Mouse (Mus musculus) MEL (cell line): ENCODE results near the gene Sfr1. TPM values are rescaled to one million over a fixed set of nuclear protein-coding genes. Genes with fewer than 3 reads are reported as not detected.

Source experiments
- DNase-seq: peaks from one replicate; pipeline ENCODE4 v3.0.0; 2011; ENCODE audit warnings: low read depth, low spot score
- H3K27ac ChIP-seq: 2 replicates; pipeline ENCODE4 v1.5.1; 2012; ENCODE audit warnings: low read depth, mild to moderate bottlenecking, control low read depth, low read length, moderate library complexity; ENCODE audit not compliant: control insufficient read depth
- H3K27me3 ChIP-seq, 2 experiments: fragments of 150-350 bp in 1 of 2; sonication (generic) in 1 of 2; 2 replicates each; pipeline ENCODE4 v1.6.1; 2012; ENCODE audit warnings: low read length in 2 of 2, mild to moderate bottlenecking in 2 of 2, improper control_type of control experiment in 1 of 2, moderate library complexity in 1 of 2; ENCODE audit not compliant: insufficient read depth in 2 of 2, control insufficient read depth in 1 of 2
- H3K36me3 ChIP-seq, 2 experiments: 2 replicates each; pipeline ENCODE4 v1.6.1; 2012 to 2014; ENCODE audit warnings: low read length in 2 of 2, improper control_type of control experiment in 1 of 2, inconsistent platforms in 1 of 2, mild to moderate bottlenecking in 1 of 2; ENCODE audit not compliant: insufficient read depth in 2 of 2, control insufficient read depth in 1 of 2
- H3K4me1 ChIP-seq, 2 experiments: fragments of 150-350 bp in 1 of 2; sonication (generic) in 1 of 2; 2 replicates each; pipeline ENCODE4 v1.6.1; 2012; ENCODE audit warnings: low read length in 2 of 2, improper control_type of control experiment in 1 of 2, mild to moderate bottlenecking in 1 of 2; ENCODE audit not compliant: insufficient read depth in 2 of 2, control insufficient read depth in 1 of 2
- H3K4me3 ChIP-seq, 2 experiments: fragments of 150-350 bp in 1 of 2; sonication (generic) in 1 of 2; 2 replicates each; pipeline ENCODE4 v1.5.1; 2012; ENCODE audit warnings: low read depth in 2 of 2, low read length in 2 of 2, mild to moderate bottlenecking in 2 of 2, moderate library complexity in 2 of 2, control low read depth in 1 of 2, improper control_type of control experiment in 1 of 2; ENCODE audit not compliant: control insufficient read depth in 1 of 2, insufficient read depth in 1 of 2
- H3K79me2 ChIP-seq: 2 replicates; pipeline ENCODE4 v1.6.1; 2012; ENCODE audit warnings: mild to moderate bottlenecking, low read length, moderate library complexity; ENCODE audit not compliant: control insufficient read depth, poor library complexity, insufficient read depth
- H3K9ac ChIP-seq: 2 replicates; pipeline ENCODE4 v1.6.1; 2012; ENCODE audit warnings: low read depth, mild to moderate bottlenecking, control low read depth, low read length, moderate library complexity; ENCODE audit not compliant: control insufficient read depth, poor library complexity, severe bottlenecking
- H3K9me3 ChIP-seq: fragments of 150-350 bp; sonication (generic); replicated peaks from 2 replicates; pipeline ENCODE4 v1.6.1; 2012; ENCODE audit warnings: mild to moderate bottlenecking, low read length, improper control_type of control experiment, moderate library complexity; ENCODE audit not compliant: insufficient read depth
- CHD2 ChIP-seq: IDR thresholded peaks from 2 replicates; pipeline ENCODE4 v1.6.1; 2011; ENCODE audit warnings: low read length, improper control_type of control experiment
- EP300 ChIP-seq, 2 experiments: IDR thresholded peaks; 2 replicates each; pipeline ENCODE4 v1.6.1; 2011; ENCODE audit warnings: improper control_type of control experiment in 2 of 2, low read length in 2 of 2, low read depth in 1 of 2, mild to moderate bottlenecking in 1 of 2
- HCFC1 ChIP-seq: IDR thresholded peaks from 2 replicates; pipeline ENCODE4 v1.6.1; 2012; ENCODE audit warnings: low read depth, mild to moderate bottlenecking, inconsistent platforms, low read length, improper control_type of control experiment, moderate library complexity
- JUND ChIP-seq: IDR thresholded peaks from 2 replicates; pipeline ENCODE4 v1.6.1; 2011; ENCODE audit warnings: low read depth, mild to moderate bottlenecking, improper control_type of control experiment, low read length
- KAT2A ChIP-seq: conservative IDR thresholded peaks from 2 replicates; pipeline ENCODE4 v1.6.1; 2012; ENCODE audit warnings: low read depth, low read length, improper control_type of control experiment, inconsistent platforms
- MAFK ChIP-seq: IDR thresholded peaks from 2 replicates; pipeline ENCODE4 v1.6.1; 2011; ENCODE audit warnings: low read depth, mild to moderate bottlenecking, low read length, improper control_type of control experiment, borderline replicate concordance
- MAX ChIP-seq: IDR thresholded peaks from 2 replicates; pipeline ENCODE4 v1.6.1; 2011; ENCODE audit warnings: low read length, improper control_type of control experiment
- MAZ ChIP-seq: IDR thresholded peaks from 2 replicates; pipeline ENCODE4 v1.6.1; 2012; ENCODE audit warnings: low read depth, mild to moderate bottlenecking, inconsistent platforms, low read length, improper control_type of control experiment
- MYB ChIP-seq: IDR thresholded peaks from 2 replicates; pipeline ENCODE4 v1.6.1; 2011; ENCODE audit warnings: mild to moderate bottlenecking, low read depth, low read length, improper control_type of control experiment
- POLR2AphosphoS2 ChIP-seq: IDR thresholded peaks from 2 replicates; pipeline ENCODE4 v1.6.1; 2011; ENCODE audit warnings: low read length, improper control_type of control experiment
- RAD21 ChIP-seq: IDR thresholded peaks from 2 replicates; pipeline ENCODE4 v1.6.1; 2011; ENCODE audit warnings: mild to moderate bottlenecking, low read depth, low read length, improper control_type of control experiment
- RCOR1 ChIP-seq: IDR thresholded peaks from 2 replicates; pipeline ENCODE4 v1.6.1; 2012; ENCODE audit warnings: low read depth, mild to moderate bottlenecking, inconsistent platforms, low read length, improper control_type of control experiment
- SIN3A ChIP-seq: IDR thresholded peaks from 2 replicates; pipeline ENCODE4 v1.6.1; 2012; ENCODE audit warnings: low read length, improper control_type of control experiment, inconsistent platforms
- USF2 ChIP-seq, 2 experiments: IDR thresholded peaks; 2 replicates each; pipeline ENCODE4 v1.6.1; 2011 to 2012; ENCODE audit warnings: improper control_type of control experiment in 2 of 2, low read length in 2 of 2, borderline replicate concordance in 1 of 2, inconsistent platforms in 1 of 2, low read depth in 1 of 2, mild to moderate bottlenecking in 1 of 2; ENCODE audit not compliant: insufficient read depth in 1 of 2
- ZC3H11A ChIP-seq: IDR thresholded peaks from 2 replicates; pipeline ENCODE4 v1.6.1; 2012; ENCODE audit warnings: low read depth, mild to moderate bottlenecking, inconsistent platforms, low read length, improper control_type of control experiment
- ZMIZ1 ChIP-seq: IDR thresholded peaks from 2 replicates; pipeline ENCODE4 v1.6.1; 2012; ENCODE audit warnings: low read depth, mild to moderate bottlenecking, inconsistent platforms, low read length, improper control_type of control experiment, moderate library complexity
- ZNF384 ChIP-seq: IDR thresholded peaks from 2 replicates; pipeline ENCODE4 v1.6.1; 2012; ENCODE audit warnings: low read depth, mild to moderate bottlenecking, inconsistent platforms, low read length, improper control_type of control experiment
- polyA plus RNA-seq, 2 experiments: library from polyadenylated mRNA; stranded (reverse) in 1 of 2; unstranded in 1 of 2; fragments of >175 nt in 1 of 2; fragments of >200 nt in 1 of 2; gene quantifications; 2 replicates each; pipeline versions ENCODE4 v1.2.1 to v1.2.4; 2012; ENCODE audit warnings: low replicate concordance in 2 of 2, low read depth in 1 of 2; ENCODE audit not compliant: insufficient read length in 2 of 2, insufficient read depth in 1 of 2, missing spikeins in 1 of 2
- total RNA-seq: library from RNA; depleted of rRNA; stranded (reverse); fragments of 300-350 nt; gene quantifications from 2 replicates; pipeline ENCODE4 v1.2.3, GENCODE M21; 2012

Gene Sfr1
- total and polyA plus RNA-seq, 3 experiments: 74.0 to 91.0 TPM; not detected in 1

DNA sequence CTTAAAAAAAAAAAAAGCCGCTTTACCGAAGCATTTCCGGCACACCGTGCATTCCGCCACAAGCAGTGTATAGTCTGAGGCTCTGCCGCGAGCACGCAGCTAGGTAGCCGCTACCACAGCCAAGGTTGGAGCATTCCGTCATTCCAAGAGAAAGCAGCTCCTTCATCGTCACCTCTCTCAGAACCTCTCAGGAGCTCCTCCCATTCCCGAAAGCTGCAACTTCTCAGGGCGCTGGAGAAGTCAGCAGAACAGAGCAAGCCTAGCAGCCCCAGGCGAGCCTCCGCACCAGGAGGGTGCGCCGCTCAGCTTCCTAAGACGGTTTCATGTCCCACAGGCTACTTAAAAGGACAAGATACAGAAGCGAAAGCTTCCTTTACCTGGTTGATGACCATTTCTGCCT is 24.1 kb downstream of the Sfr1 start:
- DNase-seq: no peak

GRCm38 (mm10) chr19:47777847-47778246 is 46.4 kb downstream of the Sfr1 start:
- no peaks in the 10 kb centered on the region for H3K9me3 ChIP-seq
- no peak overlapping the region for H3K27ac ChIP-seq
- no peak overlapping the region for H3K4me3 ChIP-seq
- no peak for DNase-seq
- H3K4me1 ChIP-seq: no peaks in the 10 kb centered on the region
- no peak overlapping the region for H3K9ac ChIP-seq
- TF ChIP-seq MYB: no peak
- no peak for TF ChIP-seq ZNF384
- no peak for TF ChIP-seq POLR2AphosphoS2
- TF ChIP-seq MAFK: no peak
- TF ChIP-seq KAT2A: no peak
- TF ChIP-seq ZMIZ1: no peak
- TF ChIP-seq EP300 (IDR thresholded peaks at IDR 0.05; ENCODE audit: low read depth in 1 of 2, low read length in 2 of 2): no peak
- no peaks in the 10 kb centered on the region for H3K36me3 ChIP-seq
- H3K79me2 ChIP-seq: no peaks in the 10 kb centered on the region
- H3K27me3 ChIP-seq: peaks cover 0 to 3% of the 10 kb centered on the region in 2 experiments; a peak in 2 of 4 replicates

More for the DNA sequence above, 24.1 kb downstream of the Sfr1 start:
- no peak overlapping the region for H3K4me3 ChIP-seq
- TF ChIP-seq HCFC1: no peak
- no peak for TF ChIP-seq CHD2
- no peak for TF ChIP-seq MYB
- no peak for TF ChIP-seq JUND
- no peak for TF ChIP-seq SIN3A
- no peak for TF ChIP-seq MAZ
- no peak for TF ChIP-seq RCOR1
- TF ChIP-seq RAD21: no peak
- no peak for TF ChIP-seq ZNF384
- no peak for TF ChIP-seq MAX
- TF ChIP-seq EP300 (IDR thresholded peaks at IDR 0.05; ENCODE audit: low read depth in 1 of 2, low read length in 2 of 2): no peak
- TF ChIP-seq USF2 (IDR thresholded peaks at IDR 0.05; ENCODE audit: borderline replicate concordance in 1 of 2, insufficient read depth in 1 of 2, low read depth in 1 of 2, low read length in 2 of 2): no peak
- no peak for TF ChIP-seq ZC3H11A
- H3K4me1 ChIP-seq: no peaks in the 10 kb centered on the region
- no peak overlapping the region for H3K9ac ChIP-seq
- H3K9me3 ChIP-seq: no peaks in the 10 kb centered on the region
- peaks cover 0 to 3% of the 10 kb centered on the region in 2 experiments; a peak in 2 of 4 replicates for H3K27me3 ChIP-seq
- no peak overlapping the region for H3K27ac ChIP-seq
- H3K79me2 ChIP-seq: no peaks in the 10 kb centered on the region
- no peaks in the 10 kb centered on the region for H3K36me3 ChIP-seq
